Mouse (Mus musculus) CH12.LX (cell line): Measurements from ENCODE around the gene Kdm1b. TPM values are rescaled to one million over a fixed set of nuclear protein-coding genes. Genes with fewer than 3 reads are reported as not detected.

Experiments
- DNase-seq: peaks from one replicate; pipeline ENCODE4 v3.0.0-alpha.2; 2013; ENCODE audit errors: extremely low read depth
- H3K27ac ChIP-seq: 2 replicates; pipeline ENCODE4 v1.5.1; 2012; ENCODE audit warnings: low read depth, mild to moderate bottlenecking, control low read depth, moderate library complexity; ENCODE audit not compliant: insufficient read depth
- H3K27me3 ChIP-seq: replicated peaks from 2 replicates; pipeline ENCODE3; 2012; ENCODE audit warnings: inconsistent platforms
- H3K36me3 ChIP-seq, 2 experiments: replicated peaks in 1 of 2; 2 replicates each; pipeline versions ENCODE3 to v1.6.1; 2012; ENCODE audit warnings: inconsistent platforms in 1 of 2, low read length in 1 of 2, mild to moderate bottlenecking in 1 of 2, mixed read lengths in 1 of 2, moderate library complexity in 1 of 2; ENCODE audit not compliant: control insufficient read depth in 1 of 2, insufficient read depth in 1 of 2
- H3K4me1 ChIP-seq, 2 experiments: 2 replicates each; pipeline ENCODE4 v1.6.1; 2012; ENCODE audit warnings: inconsistent platforms in 1 of 2, moderate library complexity in 1 of 2; ENCODE audit not compliant: insufficient read depth in 2 of 2, control insufficient read depth in 1 of 2
- H3K4me2 ChIP-seq: 2 replicates; pipeline ENCODE4 v1.6.1; 2012; ENCODE audit warnings: low read depth, mild to moderate bottlenecking, control low read depth; ENCODE audit not compliant: poor library complexity, insufficient read depth, severe bottlenecking
- H3K4me3 ChIP-seq, 3 experiments: fragments of 150-350 bp in 1 of 3; sonication (generic) in 1 of 3; replicated peaks in 1 of 3; 2 replicates each; pipeline versions ENCODE3 to v1.5.1; 2011 to 2012; ENCODE audit warnings: low read depth in 2 of 3, low read length in 2 of 3, mild to moderate bottlenecking in 2 of 3, moderate library complexity in 2 of 3, control low read depth in 1 of 3, improper control_type of control experiment in 1 of 3, inconsistent platforms in 1 of 3, mixed read lengths in 1 of 3; ENCODE audit not compliant: poor library complexity in 1 of 3
- H3K79me2 ChIP-seq: replicated peaks from 2 replicates; pipeline ENCODE4 v1.6.1; 2012; ENCODE audit warnings: mild to moderate bottlenecking, moderate library complexity; ENCODE audit not compliant: control insufficient read depth, poor library complexity, insufficient read depth, severe bottlenecking; ENCODE audit errors: extremely low read depth
- H3K9ac ChIP-seq: 2 replicates; pipeline ENCODE4 v1.6.1; 2012; ENCODE audit warnings: low read depth, mild to moderate bottlenecking, control low read depth, moderate library complexity; ENCODE audit not compliant: insufficient read depth
- H3K9me3 ChIP-seq: replicated peaks from 2 replicates; pipeline ENCODE3; 2012; ENCODE audit warnings: low read length, inconsistent platforms, mixed read lengths
- CTCF ChIP-seq, 2 experiments: IDR thresholded peaks in 1 of 2; conservative IDR thresholded peaks in 1 of 2; 2 replicates each; pipeline ENCODE4 v1.5.1; 2011 to 2012; ENCODE audit warnings: low read depth in 2 of 2, low read length in 2 of 2, improper control_type of control experiment in 1 of 2, inconsistent platforms in 1 of 2, mild to moderate bottlenecking in 1 of 2, moderate library complexity in 1 of 2
- E2F4 ChIP-seq: IDR thresholded peaks from 2 replicates; pipeline ENCODE4 v1.6.1; 2011; ENCODE audit warnings: low read depth, low read length, improper control_type of control experiment; ENCODE audit not compliant: insufficient replicate concordance
- ELF1 ChIP-seq: IDR thresholded peaks from 2 replicates; pipeline ENCODE4 v1.6.1; 2014; ENCODE audit warnings: low read depth, mild to moderate bottlenecking, inconsistent platforms, low read length, improper control_type of control experiment
- ETS1 ChIP-seq: conservative IDR thresholded peaks from 2 replicates; pipeline ENCODE4 v1.6.1; 2012; ENCODE audit warnings: low read depth, mild to moderate bottlenecking, inconsistent platforms, low read length, improper control_type of control experiment, moderate library complexity
- IRF4 ChIP-seq: IDR thresholded peaks from 2 replicates; pipeline ENCODE4 v1.6.1; 2014; ENCODE audit warnings: low read depth, mild to moderate bottlenecking, inconsistent platforms, low read length, improper control_type of control experiment
- JUN ChIP-seq: IDR thresholded peaks from 2 replicates; pipeline ENCODE4 v1.6.1; 2011; ENCODE audit warnings: low read depth, mild to moderate bottlenecking, low read length, improper control_type of control experiment, moderate library complexity; ENCODE audit not compliant: insufficient read depth
- MAFK ChIP-seq: IDR thresholded peaks from 2 replicates; pipeline ENCODE4 v1.6.1; 2011; ENCODE audit warnings: low read length, improper control_type of control experiment; ENCODE audit not compliant: insufficient replicate concordance
- MAX ChIP-seq: IDR thresholded peaks from 2 replicates; pipeline ENCODE4 v1.6.1; 2011; ENCODE audit warnings: low read length, improper control_type of control experiment
- NELFE ChIP-seq: IDR thresholded peaks from 2 replicates; pipeline ENCODE4 v1.6.1; 2011; ENCODE audit warnings: low read depth, low read length, improper control_type of control experiment
- NRF1 ChIP-seq: IDR thresholded peaks from 2 replicates; pipeline ENCODE4 v1.6.1; 2014; ENCODE audit warnings: low read depth, mild to moderate bottlenecking, inconsistent platforms, low read length, improper control_type of control experiment, moderate library complexity
- POLR2A ChIP-seq: IDR thresholded peaks from 2 replicates; pipeline ENCODE4 v1.6.1; 2011; ENCODE audit warnings: low read depth, mild to moderate bottlenecking, improper control_type of control experiment, low read length
- POLR2AphosphoS2 ChIP-seq: IDR thresholded peaks from 2 replicates; pipeline ENCODE4 v1.6.1; 2011; ENCODE audit warnings: low read depth, low read length, improper control_type of control experiment
- SIN3A ChIP-seq: IDR thresholded peaks from 2 replicates; pipeline ENCODE4 v1.6.1; 2012; ENCODE audit warnings: low read length, improper control_type of control experiment, inconsistent platforms
- SMC3 ChIP-seq: IDR thresholded peaks from 2 replicates; pipeline ENCODE4 v1.6.1; 2011; ENCODE audit warnings: low read depth, low read length, improper control_type of control experiment
- TCF12 ChIP-seq: IDR thresholded peaks from 2 replicates; pipeline ENCODE4 v1.6.1; 2014; ENCODE audit warnings: low read depth, mild to moderate bottlenecking, inconsistent platforms, low read length, improper control_type of control experiment
- UBTF ChIP-seq: IDR thresholded peaks from 2 replicates; pipeline ENCODE4 v1.6.1; 2012; ENCODE audit warnings: low read depth, mild to moderate bottlenecking, inconsistent platforms, low read length, improper control_type of control experiment, moderate library complexity
- ZMIZ1 ChIP-seq: IDR thresholded peaks from 2 replicates; pipeline ENCODE4 v1.6.1; 2012; ENCODE audit warnings: low read depth, mild to moderate bottlenecking, inconsistent platforms, low read length, improper control_type of control experiment
- dilution Hi-C: fragments of 300-500 bp; cut with MboI; formaldehyde crosslinking; loops from 2 replicates; pipeline ENCODE4 v1.14.3; 2020; ENCODE audit warnings: low sequenced_read_pairs; ENCODE audit not compliant: extremely low pct_unique_long_range_greater_than_20kb, extremely low pct_ligation_motif_present
- in situ Hi-C: fragments of 300-500 bp; cut with MboI; formaldehyde crosslinking; loops from 3 replicates; pipeline ENCODE4 v1.14.3; 2019; ENCODE audit warnings: low sequenced_read_pairs, low pct_ligation_motif_present, low pct_unique_long_range_greater_than_20kb, mixed read lengths
- polyA plus RNA-seq: library from polyadenylated mRNA; unstranded; fragments of >175 nt; gene quantifications from 2 replicates; pipeline ENCODE4 v1.2.1, GENCODE M21; 2012; ENCODE audit warnings: low read depth; ENCODE audit not compliant: insufficient read length
- total RNA-seq, 2 experiments: library from RNA; depleted of rRNA; stranded (reverse); fragments of 300-350 nt in 1 of 2; fragments of >200 nt in 1 of 2; gene quantifications; 2 replicates each; pipeline ENCODE4 v1.2.3; 2012 to 2014

The Kdm1b gene
- total and polyA plus RNA-seq, 3 experiments: 9.8 to 20.3 (median 11.1) TPM

GRCm38 (mm10) chr13:47093791-47094190, 50.5 kb downstream of the Kdm1b start:
- no peak for DNase-seq
- in situ Hi-C loops: no loop called here
- H3K4me3 ChIP-seq: no peak overlapping the region
- peaks cover 23 to 85% of the 10 kb centered on the region in 2 experiments for H3K36me3 ChIP-seq
- TF ChIP-seq E2F4 (no peak), SMC3 (no peak), NRF1 (no peak), TCF12 (no peak), SIN3A (no peak), ETS1 (no peak), NELFE (no peak), IRF4 (no peak), ELF1 (no peak), UBTF (no peak), ZMIZ1 (no peak), CTCF (conservative IDR thresholded peaks at IDR 0.05 in 1 of 2, IDR thresholded peaks at IDR 0.05 in 1 of 2; ENCODE audit: low read depth in 2 of 2, low read length in 2 of 2) (no peak), POLR2AphosphoS2 (no peak), POLR2A (no peak), MAFK (no peak), MAX (no peak), JUN (no peak)
- H3K9me3 ChIP-seq: no peaks in the 10 kb centered on the region
- dilution Hi-C loops: no loop called here
- peaks cover 2% of the 10 kb centered on the region; the same call in 1 of the 2 replicates for H3K79me2 ChIP-seq
- H3K9ac ChIP-seq: no peak overlapping the region
- H3K4me1 ChIP-seq: no peaks in the 10 kb centered on the region
- H3K27ac ChIP-seq: no peak overlapping the region
- no peak overlapping the region for H3K4me2 ChIP-seq
- no peaks in the 10 kb centered on the region for H3K27me3 ChIP-seq

- 0 out of 2 replicates have a peak, but pooled peaks cover 2% of the 10 kb centered on the region for H3K79me2 ChIP-seq
- peaks cover 20 to 85% of the 10 kb centered on the region in 2 experiments for H3K36me3 ChIP-seq
- in situ Hi-C loops: no loop called here
- peaks cover 0 to 14% of the 10 kb centered on the region in 2 experiments; a peak in 2 of 4 replicates for H3K4me1 ChIP-seq
- H3K9ac ChIP-seq: no peak overlapping the region
- no peaks in the 10 kb centered on the region for H3K27me3 ChIP-seq
- no peak overlapping the region for H3K27ac ChIP-seq
- dilution Hi-C loops: no loop called here
- no peaks in the 10 kb centered on the region for H3K9me3 ChIP-seq
- DNase-seq: no peak
- no peak overlapping the region for H3K4me3 ChIP-seq
- H3K4me2 ChIP-seq: no peak overlapping the region
- no peak for TF ChIP-seq IRF4
These were observed 53.3 kb downstream of the Kdm1b start for GRCm38 (mm10) chr13:47096591-47096990.
